ENCODE assay signal across 19 mouse cellular contexts in genomic region chr5:102614081-102614480, GRCm38 (mm10).
DNase-seq lines count a peak whose midpoint lies in the region; ATAC-seq and TF ChIP-seq lines count a peak whose summit lies in the region.
"Had no signal": no experiment of that assay in that cellular context is flagged by ENCODE, and none has a peak within 500 bp of the region (broad histone marks: within the 10 kb centered on the region; RNA-seq: fewer than 3 reads in every experiment).

No protein-coding gene starts in this region.

- DNase-seq in kidney, adult 2 months = no peak
- DNase-seq in 3T3-L1 (ENCODE audit: low read depth, low spot score) = peak; percentile 18
- no peak for DNase-seq in spleen, postnatal 10 days (ENCODE audit: low spot score in 2 of 2)
- DNase-seq: adrenal gland, postnatal 25 days; cerebellum, adult 18-20 months; cerebellum, adult 9-10 months; cerebellum, postnatal 14 days; heart, adult 2 months had no signal

- no peaks in the 10 kb centered on the region for H3K9me3 ChIP-seq in kidney, embryonic 14.5 days (ENCODE audit: control insufficient read depth, low read length)
- peaks cover 3% of the 10 kb centered on the region; the same call in 1 of the 2 replicates for H3K9me3 ChIP-seq in megakaryocyte, embryonic 14.5 days
- H3K9me3 ChIP-seq: forebrain, embryonic 10.5 days; forebrain, embryonic 13.5 days; hindbrain, embryonic 12.5 days had no signal

- no peaks in the 10 kb centered on the region for H3K27me3 ChIP-seq in kidney, adult 2 months (replicated peaks; ENCODE audit: control insufficient read depth, insufficient read depth, low read length)
- H3K27me3 ChIP-seq in kidney, embryonic 14.5 days (ENCODE audit: control insufficient read depth, insufficient read depth, low read length) = no peaks in the 10 kb centered on the region
- no peaks in the 10 kb centered on the region for H3K27me3 ChIP-seq in megakaryocyte, embryonic 14.5 days (replicated peaks)
- H3K27me3 ChIP-seq: forebrain, embryonic 13.5 days; hindbrain, embryonic 12.5 days had no signal

- no peak for TF ChIP-seq CTCF in kidney, adult 2 months (conservative IDR thresholded peaks at IDR 0.05; ENCODE audit: insufficient read depth, insufficient read length, low read depth, low read length)

- no peak overlapping the region for H3K4me2 ChIP-seq in kidney, embryonic 14.5 days (replicated peaks; ENCODE audit: low read depth, low read length)
- H3K4me2 ChIP-seq: forebrain, embryonic 13.5 days; heart, embryonic 11.5 days; hindbrain, embryonic 12.5 days had no signal

- no peaks in the 10 kb centered on the region for H3K36me3 ChIP-seq in kidney, adult 2 months (ENCODE audit: control insufficient read depth, insufficient read depth, low read length)
- H3K36me3 ChIP-seq in kidney, embryonic 14.5 days (ENCODE audit: control insufficient read depth, insufficient read depth, low read length) = no peaks in the 10 kb centered on the region
- H3K36me3 ChIP-seq in megakaryocyte, embryonic 14.5 days (replicated peaks; ENCODE audit: low read length) = no peaks in the 10 kb centered on the region
- H3K36me3 ChIP-seq: forebrain, embryonic 10.5 days; hindbrain, embryonic 12.5 days had no signal

- no peak for TF ChIP-seq POLR2A in kidney, adult 2 months (IDR thresholded peaks at IDR 0.05; ENCODE audit: low read depth, low read length)

- no peak overlapping the region for H3K9ac ChIP-seq in kidney, embryonic 14.5 days (ENCODE audit: low read depth, low read length)
- H3K9ac ChIP-seq: forebrain, embryonic 13.5 days; hindbrain, embryonic 12.5 days had no signal

- no peak for ATAC-seq in kidney, embryonic 14.5 days (ENCODE audit: low FRiP score, low TSS enrichment)
- no peak for ATAC-seq in megakaryocyte, adult 5-6 weeks (ENCODE audit: poor library complexity, severe bottlenecking)
- ATAC-seq: activated CD4-positive, CD25-positive, alpha-beta regulatory T cell, adult 4 months; forebrain, embryonic 13.5 days; forebrain, embryonic 16.5 days; hindbrain, embryonic 16.5 days had no signal

- no peak overlapping the region for H3K4me3 ChIP-seq in kidney, adult 2 months (ENCODE audit: insufficient read depth, low read depth, low read length)
- H3K4me3 ChIP-seq in kidney, embryonic 14.5 days (ENCODE audit: low read length) = no peak overlapping the region
- peak overlapping the region; percentile 24 for H3K4me3 ChIP-seq in megakaryocyte, embryonic 14.5 days (replicated peaks)
- no peak overlapping the region for H3K4me3 ChIP-seq in brown adipose tissue, adult 24 weeks (ENCODE audit: insufficient read depth, low read depth, low read length)
- H3K4me3 ChIP-seq: forebrain, embryonic 10.5 days; forebrain, embryonic 13.5 days; heart, adult 2 months; hindbrain, embryonic 12.5 days had no signal

- 93% methylated on average over 2 of the region's 2 CpGs for WGBS in kidney, adult 2 months
- WGBS in kidney, embryonic 14.5 days = 92% methylated on average over 2 of the region's 2 CpGs

- peaks cover 4% of the 10 kb centered on the region; the same call in 1 of the 2 replicates for H3K4me1 ChIP-seq in kidney, adult 2 months (ENCODE audit: control insufficient read depth, insufficient read depth, low read length)
- no peaks in the 10 kb centered on the region for H3K4me1 ChIP-seq in kidney, embryonic 14.5 days (ENCODE audit: control insufficient read depth, insufficient read depth, low read length)
- H3K4me1 ChIP-seq in megakaryocyte, embryonic 14.5 days = no peaks in the 10 kb centered on the region
- peaks cover 6% of the 10 kb centered on the region for H3K4me1 ChIP-seq in brown adipose tissue, adult 24 weeks (ENCODE audit: control insufficient read depth, insufficient read depth, insufficient read length, low read length)
- H3K4me1 ChIP-seq: forebrain, embryonic 10.5 days; forebrain, embryonic 13.5 days; hindbrain, embryonic 12.5 days had no signal

- 0 out of 2 replicates have a peak overlapping the region, but pooled peaks have one; percentile 3 for H3K27ac ChIP-seq in kidney, adult 2 months (ENCODE audit: insufficient read depth, low read depth, low read length)
- H3K27ac ChIP-seq in kidney, embryonic 14.5 days (ENCODE audit: low read depth, low read length) = no peak overlapping the region
- H3K27ac ChIP-seq in brown adipose tissue, adult 24 weeks (replicated peaks; ENCODE audit: low read depth, low read length) = peak overlapping the region; percentile 89
- H3K27ac ChIP-seq: forebrain, embryonic 10.5 days; forebrain, embryonic 13.5 days; heart, adult 2 months; hindbrain, embryonic 12.5 days had no signal
